Mouse (Mus musculus): Measurements from ENCODE around the gene Gm49321.
A peak's percentile ranks its signal among the peaks of the same experiment; 100 is the strongest.

Gene Gm49321

GRCm38 (mm10) chr12:73937353-73937752 is at the start of gene Gm49321:
Gene Gm49321 (plus strand): TSS chr12:73937653.
- DNase-seq (ENCODE audit: low spot score in 2 of 2) = no peak

GRCm38 (mm10) chr12:73888003-73888783 is 49.3 kb upstream of the Gm49321 start:
- no peak for DNase-seq (ENCODE audit: low spot score in 2 of 2)

GRCm38 (mm10) chr12:73889571-73889970 is 47.9 kb upstream of the Gm49321 start:
- no peak for DNase-seq (ENCODE audit: low spot score in 2 of 2)

- no peak for DNase-seq (ENCODE audit: low spot score in 2 of 2)
Measured at GRCm38 (mm10) chr12:73890086-73890485, 47.4 kb upstream of the Gm49321 start.

GRCm38 (mm10) chr12:73892616-73893015 is 44.8 kb upstream of the Gm49321 start:
- no peak for DNase-seq (ENCODE audit: low spot score in 2 of 2)

GRCm38 (mm10) chr12:73894838-73895237 is 42.6 kb upstream of the Gm49321 start:
- DNase-seq (ENCODE audit: low spot score in 2 of 2) = no peak

GRCm38 (mm10) chr12:73895674-73896073 is 41.8 kb upstream of the Gm49321 start:
- no peak for DNase-seq (ENCODE audit: low spot score in 2 of 2)

- no peak for DNase-seq (ENCODE audit: low spot score in 2 of 2)
Measured at GRCm38 (mm10) chr12:73896471-73896870, 41.0 kb upstream of the Gm49321 start.

GRCm38 (mm10) chr12:73898281-73898680 is 39.2 kb upstream of the Gm49321 start:
- no peak for DNase-seq (ENCODE audit: low spot score in 2 of 2)

- DNase-seq (ENCODE audit: low spot score in 2 of 2) = no peak
Measured at GRCm38 (mm10) chr12:73904133-73904934, 33.1 kb upstream of the Gm49321 start.

- no peak for DNase-seq (ENCODE audit: low spot score in 2 of 2)
Measured at GRCm38 (mm10) chr12:73905041-73905440, 32.4 kb upstream of the Gm49321 start.

GRCm38 (mm10) chr12:73905555-73905954 is 31.9 kb upstream of the Gm49321 start:
- no peak for DNase-seq (ENCODE audit: low spot score in 2 of 2)

- DNase-seq (ENCODE audit: low spot score in 2 of 2) = no peak
Measured at GRCm38 (mm10) chr12:73907079-73907672, 30.3 kb upstream of the Gm49321 start.

- DNase-seq (ENCODE audit: low spot score in 2 of 2) = peak; percentile 92 to 95
Measured at GRCm38 (mm10) chr12:73907673-73908150, 29.7 kb upstream of the Gm49321 start.

- peak; percentile 24 to 30 for DNase-seq (ENCODE audit: low spot score in 2 of 2)
Measured at GRCm38 (mm10) chr12:73908274-73909012, 29.0 kb upstream of the Gm49321 start.

- no peak for DNase-seq (ENCODE audit: low spot score in 2 of 2)
Measured at GRCm38 (mm10) chr12:73909013-73909575, 28.4 kb upstream of the Gm49321 start.

- no peak for DNase-seq (ENCODE audit: low spot score in 2 of 2)
Measured at GRCm38 (mm10) chr12:73918479-73918878, 19.0 kb upstream of the Gm49321 start.

GRCm38 (mm10) chr12:73930266-73930665 is 7.2 kb upstream of the Gm49321 start:
- DNase-seq (ENCODE audit: low spot score in 2 of 2) = no peak

- DNase-seq (ENCODE audit: low spot score in 2 of 2) = no peak
Measured at GRCm38 (mm10) chr12:73931274-73931673, 6.2 kb upstream of the Gm49321 start.

- no peak for DNase-seq (ENCODE audit: low spot score in 2 of 2)
Measured at GRCm38 (mm10) chr12:73934528-73934927, 2.9 kb upstream of the Gm49321 start.

GRCm38 (mm10) chr12:73939542-73939941 is 2.1 kb downstream of the Gm49321 start:
- DNase-seq (ENCODE audit: low spot score in 2 of 2) = no peak
